Mouse (Mus musculus): Measurements from ENCODE around the gene Ispd.

DNA sequence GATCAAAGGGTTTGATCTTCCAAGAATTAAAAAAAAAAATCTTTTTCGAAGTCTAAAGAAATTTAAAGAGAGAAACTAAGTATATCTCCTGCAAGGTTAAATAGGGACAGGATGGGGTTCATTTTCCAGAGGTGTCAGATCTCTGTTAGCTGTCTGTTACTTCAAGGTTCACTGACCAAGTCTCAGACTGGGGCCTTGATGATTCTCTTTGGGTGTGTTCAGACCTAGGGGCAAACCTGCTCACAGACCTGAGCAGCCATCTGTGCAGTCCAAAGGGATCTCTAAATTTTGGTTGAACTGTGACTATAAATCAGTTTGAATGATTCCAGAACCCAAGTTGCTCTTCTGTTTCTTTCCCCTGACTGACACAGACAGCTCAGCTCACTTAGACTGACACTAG is 344.8 kb downstream of the Ispd start:
- TF ChIP-seq CTCF (IDR thresholded peaks at IDR 0.05; ENCODE audit: insufficient read depth, low read depth, low read length) (no peak), POLR2A (IDR thresholded peaks at IDR 0.05; ENCODE audit: insufficient read depth, low read depth, low read length) (no peak)

All from olfactory bulb, adult 2 months (tissue).